Mouse (Mus musculus): ENCODE data around the gene H2afy2. TPM values are rescaled to one million over a fixed set of nuclear protein-coding genes. Genes with fewer than 3 reads are reported as not detected.

H2afy2 gene
- total and polyA plus RNA-seq, 3 experiments = 0.25 TPM; not detected in 2

DNA sequence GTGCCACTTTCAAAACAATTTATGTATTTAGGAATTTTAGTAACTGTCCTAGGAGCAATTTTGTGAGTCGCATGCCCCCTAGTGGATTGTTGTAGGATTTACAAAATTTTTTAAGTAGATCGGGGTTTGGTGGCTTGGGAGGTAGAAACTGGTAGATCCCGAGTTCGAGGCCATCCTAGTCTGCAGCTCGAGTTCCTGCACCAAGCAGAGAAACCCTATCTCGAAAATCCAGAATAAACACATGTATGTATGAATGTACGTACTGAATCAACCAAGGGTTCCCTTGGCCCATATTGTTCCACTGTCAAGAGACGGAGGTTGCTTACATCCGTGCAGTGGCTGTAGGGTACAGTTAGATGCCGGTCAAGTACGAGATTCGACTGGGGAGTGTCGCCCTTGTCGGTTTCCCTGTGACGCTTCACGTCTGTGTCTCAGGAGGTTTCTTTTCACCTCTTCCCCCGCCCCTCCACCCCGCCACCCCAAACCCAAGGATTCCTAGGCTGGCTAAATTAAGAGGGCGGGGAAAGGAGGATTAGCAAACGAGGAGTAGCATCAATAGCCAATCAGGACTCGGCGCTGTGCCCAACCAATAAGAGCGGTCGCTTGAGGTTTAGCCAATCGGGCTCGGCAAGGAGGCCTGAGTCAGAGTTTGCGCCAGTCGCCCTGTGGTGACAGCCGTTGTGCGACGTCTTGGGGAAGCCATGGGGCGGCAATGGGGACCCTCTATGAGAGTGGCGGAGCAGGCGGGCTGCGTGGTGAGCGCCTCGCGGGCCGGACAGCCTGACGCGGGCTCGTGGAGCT lies 88.9 kb downstream of the H2afy2 start, which contains the start of gene Tysnd1:
Tysnd1 (plus strand) TSS at position 645 of the 801 bp plus-strand sequence.
- Histone ChIP-seq H3K79me2 (ENCODE audit: control insufficient read depth, insufficient read depth, low read length, poor library complexity) (peaks cover 33% of the 10 kb centered on the region), H3K27me3 (ENCODE audit: control insufficient read depth in 1 of 2, insufficient read depth in 2 of 2, low read length in 2 of 2) (no peaks in the 10 kb centered on the region), H3K4me3 (ENCODE audit: control insufficient read depth in 1 of 2, insufficient read depth in 1 of 2, low read depth in 2 of 2, low read length in 2 of 2) (peak within 1 kb of the TSS; percentile 86 to 98), H3K4me1 (ENCODE audit: control insufficient read depth in 1 of 2, insufficient read depth in 2 of 2, low read length in 2 of 2) (peaks cover 0 to 12% of the 10 kb centered on the region in 2 experiments; a peak in 3 of 4 replicates), H3K9me3 (replicated peaks; ENCODE audit: insufficient read depth, low read length) (no peaks in the 10 kb centered on the region), H3K36me3 (ENCODE audit: control insufficient read depth in 1 of 2, insufficient read depth in 2 of 2, low read length in 2 of 2) (peaks cover 7 to 9% of the 10 kb centered on the region in 2 experiments), H3K9ac (ENCODE audit: control insufficient read depth, low read depth, low read length, poor library complexity, severe bottlenecking) (peak within 1 kb of the TSS; percentile 83), H3K27ac (ENCODE audit: control insufficient read depth, low read depth, low read length) (peak within 1 kb of the TSS; percentile 73)
- DNase-seq (ENCODE audit: low read depth, low spot score) = peak; percentile 99
- TF ChIP-seq UBTF (IDR thresholded peaks at IDR 0.05; ENCODE audit: borderline replicate concordance, insufficient read depth, low read depth, low read length) (no peak), NRF1 (IDR thresholded peaks at IDR 0.05; ENCODE audit: insufficient read depth, low read depth, low read length, poor library complexity, severe bottlenecking) (peak; percentile 44; the same call in 1 of the 2 replicates), MYC (IDR thresholded peaks at IDR 0.05; ENCODE audit: low read depth, low read length) (peak; percentile 74; the same call in 1 of the 2 replicates), TCF12 (IDR thresholded peaks at IDR 0.05; ENCODE audit: low read depth, low read length) (no peak), CHD2 (IDR thresholded peaks at IDR 0.05; ENCODE audit: low read length) (no peak), ELF1 (IDR thresholded peaks at IDR 0.05; ENCODE audit: low read depth, low read length) (peak; percentile 51; the same call in 1 of the 2 replicates), EP300 (IDR thresholded peaks at IDR 0.05; ENCODE audit: low read depth in 1 of 2, low read length in 2 of 2) (no peak), JUND (IDR thresholded peaks at IDR 0.05; ENCODE audit: low read depth, low read length) (peak; percentile 36; the same call in 1 of the 2 replicates), GATA1 (IDR thresholded peaks at IDR 0.05; ENCODE audit: low read depth, low read length) (no peak), POLR2AphosphoS2 (IDR thresholded peaks at IDR 0.05; ENCODE audit: low read length) (0 out of 2 replicates have a peak, but pooled peaks have one; percentile 49), TAL1 (IDR thresholded peaks at IDR 0.05; ENCODE audit: low read length) (no peak), MXI1 (IDR thresholded peaks at IDR 0.05; ENCODE audit: low read depth, low read length) (peak; percentile 95), SIN3A (IDR thresholded peaks at IDR 0.05; ENCODE audit: low read length) (peak; percentile 98), KAT2A (conservative IDR thresholded peaks at IDR 0.05; ENCODE audit: low read depth, low read length) (peak; percentile 67; the same call in 1 of the 2 replicates), MEF2A (IDR thresholded peaks at IDR 0.05; ENCODE audit: extremely low read depth, insufficient replicate concordance, low read depth, low read length, poor library complexity, severe bottlenecking) (no peak), MAX (IDR thresholded peaks at IDR 0.05; ENCODE audit: low read length) (peak; percentile 72; the same call in 1 of the 2 replicates), POLR2AphosphoS5 (IDR thresholded peaks at IDR 0.05; ENCODE audit: borderline replicate concordance, low read depth, low read length) (no peak), ZNF384 (IDR thresholded peaks at IDR 0.05; ENCODE audit: low read depth, low read length) (no peak), POLR2A (IDR thresholded peaks at IDR 0.05; ENCODE audit: control insufficient read depth in 1 of 2, insufficient read depth in 1 of 2, low read depth in 1 of 2, low read length in 2 of 2, poor library complexity in 1 of 2) (peak; percentile 57 to 85; a peak in 3 of 4 replicates), MYB (IDR thresholded peaks at IDR 0.05; ENCODE audit: low read depth, low read length) (no peak), CTCF (IDR thresholded peaks at IDR 0.05 in 2 of 3, conservative IDR thresholded peaks at IDR 0.05 in 1 of 3; ENCODE audit: control insufficient read depth in 1 of 3, insufficient read depth in 1 of 3, low read depth in 2 of 3, low read length in 3 of 3, poor library complexity in 1 of 3, severe bottlenecking in 1 of 3) (peak; percentile 30 to 82 (median 44); a peak in 5 of 6 replicates), ZC3H11A (IDR thresholded peaks at IDR 0.05; ENCODE audit: low read depth, low read length) (peak; percentile 60), ETS1 (IDR thresholded peaks at IDR 0.05; ENCODE audit: low read depth, low read length) (no peak), GABPA (IDR thresholded peaks at IDR 0.05; ENCODE audit: low read depth, low read length) (no peak), USF2 (IDR thresholded peaks at IDR 0.05; ENCODE audit: borderline replicate concordance in 1 of 2, insufficient read depth in 1 of 2, low read depth in 1 of 2, low read length in 2 of 2) (no peak), NELFE (IDR thresholded peaks at IDR 0.05; ENCODE audit: low read depth, low read length) (peak; percentile 89), HCFC1 (IDR thresholded peaks at IDR 0.05; ENCODE audit: low read depth, low read length) (peak; percentile 95), MAZ (IDR thresholded peaks at IDR 0.05; ENCODE audit: low read depth, low read length) (0 out of 2 replicates have a peak, but pooled peaks have one; percentile 49), TBP (IDR thresholded peaks at IDR 0.05; ENCODE audit: low read depth, low read length) (0 out of 2 replicates have a peak, but pooled peaks have one; percentile 17), ZMIZ1 (IDR thresholded peaks at IDR 0.05; ENCODE audit: low read depth, low read length) (0 out of 2 replicates have a peak, but pooled peaks have one; percentile 44), RAD21 (IDR thresholded peaks at IDR 0.05; ENCODE audit: low read depth, low read length) (peak; percentile 81), SMC3 (IDR thresholded peaks at IDR 0.05; ENCODE audit: low read depth, low read length) (peak; percentile 71), E2F4 (IDR thresholded peaks at IDR 0.05; ENCODE audit: borderline replicate concordance, low read depth, low read length) (no peak), RCOR1 (IDR thresholded peaks at IDR 0.05; ENCODE audit: low read depth, low read length) (no peak)
